Mouse (Mus musculus) ES-E14 (cell line): ENCODE results near the gene 1700001K19Rik.

Experiments
- CHD2 ChIP-seq: IDR thresholded peaks from 2 replicates; pipeline ENCODE4 v1.6.1; 2014; ENCODE audit warnings: mild to moderate bottlenecking, low read depth, low read length, inconsistent platforms
- HCFC1 ChIP-seq: IDR thresholded peaks from 2 replicates; pipeline ENCODE4 v1.6.1; 2012; ENCODE audit warnings: low read length, inconsistent platforms, borderline replicate concordance; ENCODE audit not compliant: insufficient read depth
- MAFK ChIP-seq: IDR thresholded peaks from 2 replicates; pipeline ENCODE4 v1.6.1; 2014; ENCODE audit warnings: mild to moderate bottlenecking, low read depth, low read length, inconsistent platforms; ENCODE audit not compliant: insufficient read depth
- ZC3H11A ChIP-seq: IDR thresholded peaks from 2 replicates; pipeline ENCODE4 v1.6.1; 2012; ENCODE audit warnings: low read depth, mild to moderate bottlenecking, inconsistent platforms, low read length, borderline replicate concordance
- ZNF384 ChIP-seq: IDR thresholded peaks from 2 replicates; pipeline ENCODE4 v1.6.1; 2012; ENCODE audit warnings: low read depth, low read length, inconsistent platforms

GRCm38 (mm10) chr12:110637507-110638114, 44.8 kb downstream of the 1700001K19Rik start:
- no peak for TF ChIP-seq ZC3H11A
- no peak for TF ChIP-seq HCFC1
- no peak for TF ChIP-seq ZNF384
- TF ChIP-seq MAFK: no peak
- no peak for TF ChIP-seq CHD2
